Mouse (Mus musculus): ENCODE measurements at regions not wholly inside any gene's neighbourhood (a gene's known extent, or its start where the extent isn't known, plus 50 kb on each side); places are given as distances from the start of the nearest gene placed in this dataset.

DNA sequence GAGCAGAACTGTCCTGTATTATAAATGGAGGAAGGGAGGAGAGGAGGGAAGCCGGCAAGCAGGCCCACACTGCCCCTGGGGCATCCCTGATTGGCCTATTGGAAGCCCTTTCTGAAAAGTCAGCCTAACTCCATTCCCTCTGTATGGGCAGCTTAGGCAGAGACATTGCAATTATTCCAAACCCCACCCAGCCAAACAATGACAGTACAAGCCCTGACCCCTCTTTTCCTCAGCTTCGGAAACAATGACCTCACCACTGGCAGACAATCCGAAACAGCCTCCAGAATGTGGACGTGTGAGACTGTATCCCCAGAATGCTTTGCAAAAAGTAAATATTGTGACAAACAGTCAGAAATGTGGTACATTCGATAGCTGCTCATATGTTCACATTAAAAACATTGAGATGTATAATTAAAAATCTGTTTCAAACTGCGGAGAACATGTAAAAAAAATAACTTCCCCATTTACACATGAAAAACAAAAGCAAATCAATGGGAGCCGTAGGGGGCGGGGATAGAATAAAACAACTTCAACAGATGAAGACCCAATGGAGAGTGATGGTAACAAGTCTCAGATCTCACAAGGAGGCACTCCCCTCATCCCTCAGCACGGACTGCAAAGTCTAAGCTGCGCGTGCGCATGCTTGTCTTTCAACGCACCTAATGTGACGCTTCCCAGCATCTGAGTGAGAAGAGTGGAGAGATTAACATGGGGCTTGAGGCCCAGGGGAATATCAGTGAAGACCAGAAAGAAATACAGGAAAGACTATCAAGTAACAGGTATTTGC, 134.9 kb upstream of the Top1 start:
- TF ChIP-seq POLR2A (IDR thresholded peaks at IDR 0.05; ENCODE audit: low read depth, low read length) (no peak), CTCF (IDR thresholded peaks at IDR 0.05; ENCODE audit: extremely low read depth, insufficient read depth, insufficient read length, insufficient replicate concordance) (no peak)
